35 mouse cellular contexts compared by ENCODE assay signal in genomic region chr7:51872597-51872996, GRCm38 (mm10).
"Had no signal": no experiment of that assay in that cellular context is flagged by ENCODE, and none has a peak within 500 bp of the region (broad histone marks: within the 10 kb centered on the region; RNA-seq: fewer than 3 reads in every experiment).

No protein-coding gene starts in this region.

- DNase-seq: heart, postnatal 10 days; heart, postnatal 14 days; heart, postnatal 36 days; heart, postnatal 4 days; kidney, adult 18-20 months; kidney, adult 2 months; kidney, adult 8-10 months; kidney, adult 9 months; kidney, postnatal 10 days; kidney, postnatal 14 days; kidney, postnatal 25 days; kidney, postnatal 36 days; kidney, postnatal 4 days; layer of hippocampus, adult 9-11 months; layer of hippocampus, postnatal 36 days had no signal

- H3K9me3 ChIP-seq: heart, embryonic 10.5 days; heart, embryonic 12.5 days; heart, embryonic 13.5 days; heart, embryonic 15.5 days; hindbrain, embryonic 10.5 days; hindbrain, embryonic 12.5 days; hindbrain, embryonic 13.5 days; hindbrain, embryonic 15.5 days; intestine, embryonic 15.5 days; kidney, embryonic 15.5 days had no signal

- H3K4me3 ChIP-seq: heart, embryonic 10.5 days; heart, embryonic 12.5 days; heart, embryonic 13.5 days; heart, embryonic 15.5 days; hindbrain, embryonic 10.5 days; hindbrain, embryonic 12.5 days; hindbrain, embryonic 13.5 days; hindbrain, embryonic 15.5 days; intestine, embryonic 15.5 days; kidney, embryonic 15.5 days; layer of hippocampus, adult 2 months; left cerebral cortex, adult 2 months had no signal

- H3K9ac ChIP-seq: heart, embryonic 12.5 days; heart, embryonic 13.5 days; heart, embryonic 15.5 days; hindbrain, embryonic 12.5 days; hindbrain, embryonic 13.5 days; hindbrain, embryonic 14.5 days; hindbrain, embryonic 15.5 days; intestine, embryonic 15.5 days; kidney, embryonic 15.5 days had no signal

- H3K27me3 ChIP-seq: heart, embryonic 12.5 days; heart, embryonic 13.5 days; heart, embryonic 15.5 days; hindbrain, embryonic 12.5 days; hindbrain, embryonic 13.5 days; hindbrain, embryonic 15.5 days; intestine, embryonic 15.5 days; kidney, embryonic 15.5 days had no signal

- H3K36me3 ChIP-seq: heart, embryonic 10.5 days; heart, embryonic 15.5 days; hindbrain, embryonic 12.5 days; hindbrain, embryonic 13.5 days; hindbrain, embryonic 15.5 days; intestine, embryonic 15.5 days; kidney, embryonic 15.5 days had no signal

- H3K4me2 ChIP-seq: heart, embryonic 11.5 days; heart, embryonic 12.5 days; heart, embryonic 13.5 days; heart, embryonic 15.5 days; hindbrain, embryonic 12.5 days; hindbrain, embryonic 13.5 days; hindbrain, embryonic 14.5 days; hindbrain, embryonic 15.5 days; intestine, embryonic 15.5 days; kidney, embryonic 15.5 days had no signal

- H3K27ac ChIP-seq: heart, embryonic 10.5 days; heart, embryonic 13.5 days; heart, embryonic 15.5 days; hindbrain, embryonic 10.5 days; hindbrain, embryonic 12.5 days; hindbrain, embryonic 13.5 days; hindbrain, embryonic 14.5 days; hindbrain, embryonic 15.5 days; hindbrain, postnatal 0 days; intestine, embryonic 15.5 days; kidney, embryonic 15.5 days; kidney, postnatal 0 days; layer of hippocampus, adult 2 months; left cerebral cortex, adult 2 months had no signal

- H3K4me1 ChIP-seq: heart, embryonic 10.5 days; heart, embryonic 12.5 days; heart, embryonic 13.5 days; heart, embryonic 15.5 days; hindbrain, embryonic 12.5 days; hindbrain, embryonic 13.5 days; hindbrain, embryonic 15.5 days; intestine, embryonic 15.5 days had no signal

- ATAC-seq: hindbrain, embryonic 16.5 days; hindbrain, postnatal 0 days; inflammation-experienced regulatory T-cells, adult 6 months; intestine, embryonic 15.5 days; intestine, embryonic 16.5 days; intestine, postnatal 0 days had no signal
